Mouse (Mus musculus) erythroblast, embryonic 14.5 days (primary cell): ENCODE measurements around the gene Micu1.

Experiments used
- GATA1 ChIP-seq: IDR thresholded peaks from 2 replicates; pipeline ENCODE4 v1.6.1; 2012; ENCODE audit warnings: low read length, inconsistent platforms, mixed read lengths
- TAL1 ChIP-seq: IDR thresholded peaks from 3 replicates; pipeline ENCODE4 v1.6.1; 2012; ENCODE audit warnings: low read length, inconsistent platforms, mixed read lengths

DNA sequence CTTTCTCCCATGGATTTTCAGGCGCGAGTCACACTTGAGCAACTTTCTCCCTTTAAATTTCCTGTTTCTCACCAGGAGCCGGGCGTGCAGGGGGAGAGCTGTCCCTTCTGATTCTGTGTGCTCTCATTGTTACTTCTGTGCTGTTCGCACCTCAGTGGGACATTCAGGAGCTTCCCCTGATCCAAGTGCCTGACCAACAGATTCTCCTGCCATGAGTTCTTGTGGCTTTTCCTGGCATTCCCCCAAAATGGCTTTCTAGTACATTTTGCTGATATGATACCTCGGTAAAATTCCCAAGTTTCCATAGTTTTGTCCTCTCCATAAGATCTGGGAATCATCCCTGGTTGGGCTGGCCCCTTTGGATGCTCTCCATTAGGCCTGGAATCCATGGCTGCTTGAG, 25.0 kb downstream of the Micu1 start:
- TF ChIP-seq TAL1 (no peak), GATA1 (no peak)
